Mouse (Mus musculus) heart, adult 2 months (tissue): Measurements from ENCODE around the gene Elf1.

Experiments used
- EP300 ChIP-seq: fragments of 200-500 bp; IDR thresholded peaks from 2 replicates; pipeline ENCODE4 v1.6.1; 2011; ENCODE audit warnings: low read depth, low read length, control low read depth; ENCODE audit not compliant: insufficient read depth
- POLR2A ChIP-seq: fragments of 200-500 bp; IDR thresholded peaks from 2 replicates; pipeline ENCODE4 v1.6.1; 2011; ENCODE audit warnings: mild to moderate bottlenecking, low read depth, low read length, control low read depth; ENCODE audit not compliant: insufficient read depth

DNA sequence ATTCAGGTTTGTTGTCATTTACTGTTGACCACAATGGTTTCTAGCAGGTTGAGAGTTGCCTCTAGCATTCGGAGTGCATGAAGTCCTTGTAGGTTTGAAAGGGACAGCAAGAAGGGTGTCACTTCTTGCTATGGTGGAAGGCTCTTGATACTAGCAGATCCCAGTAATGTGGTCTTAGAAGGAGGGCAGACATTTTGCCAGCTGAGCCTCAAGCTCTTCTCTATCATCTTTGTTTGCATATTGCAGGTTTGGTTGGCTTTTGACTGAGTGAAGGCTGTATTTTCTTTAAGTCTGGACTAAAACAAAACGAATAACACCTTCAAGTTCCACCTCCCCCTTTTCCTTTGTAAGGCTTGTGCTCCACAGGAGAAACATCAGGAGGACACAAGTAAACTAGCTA, 35.8 kb downstream of the Elf1 start:
- TF ChIP-seq POLR2A (no peak), EP300 (no peak)
